Mouse (Mus musculus) embryonic facial prominence, embryonic 11.5 days (tissue): ENCODE results near the gene Ppp6r2. TPM values are rescaled to one million over a fixed set of nuclear protein-coding genes. Genes with fewer than 3 reads are reported as not detected.

Experiments
- ATAC-seq: fragments of 200-750 bp; cut with Nextera tagmentation; replicated peaks from 2 replicates; pipeline ENCODE4 v1.8.0; 2017; ENCODE audit warnings: low read depth; ENCODE audit not compliant: insufficient number of reproducible peaks, low FRiP score, low TSS enrichment
- DNase-seq: peaks from one replicate; pipeline ENCODE4 v3.0.0-alpha.2; 2015; ENCODE audit warnings: low spot score
- H3K27ac ChIP-seq: fragments of 300-500 bp; sonication (generic); replicated peaks from 2 replicates; pipeline ENCODE4 v1.5.1; 2014; ENCODE audit warnings: mild to moderate bottlenecking, low read depth, low read length, control low read depth
- H3K27me3 ChIP-seq: fragments of 300-500 bp; sonication (generic); 2 replicates; pipeline ENCODE4 v1.6.1; 2014; ENCODE audit warnings: mild to moderate bottlenecking, low read length, moderate library complexity, mixed read lengths; ENCODE audit not compliant: control insufficient read depth, insufficient read depth
- H3K36me3 ChIP-seq: fragments of 300-500 bp; sonication (generic); replicated peaks from 2 replicates; pipeline ENCODE4 v1.6.1; 2014; ENCODE audit warnings: low read depth, mild to moderate bottlenecking, low read length, moderate library complexity, mixed read lengths; ENCODE audit not compliant: control insufficient read depth, insufficient read depth
- H3K4me1 ChIP-seq: fragments of 300-500 bp; sonication (generic); 2 replicates; pipeline ENCODE4 v1.6.1; 2014; ENCODE audit warnings: low read length, mixed read lengths; ENCODE audit not compliant: control insufficient read depth, insufficient read depth
- H3K4me2 ChIP-seq: fragments of 300-500 bp; sonication (generic); 2 replicates; pipeline ENCODE4 v1.6.1; 2014; ENCODE audit warnings: low read depth, mild to moderate bottlenecking, control low read depth, low read length, moderate library complexity
- H3K4me3 ChIP-seq: fragments of 300-500 bp; sonication (generic); 2 replicates; pipeline ENCODE4 v1.5.1; 2014; ENCODE audit warnings: low read depth, low read length, control low read depth
- H3K9ac ChIP-seq: fragments of 300-500 bp; sonication (generic); replicated peaks from 2 replicates; pipeline ENCODE4 v1.6.1; 2014; ENCODE audit warnings: mild to moderate bottlenecking, control low read depth, low read length
- H3K9me3 ChIP-seq: fragments of 300-500 bp; sonication (generic); replicated peaks from 2 replicates; pipeline ENCODE4 v1.6.1; 2016; ENCODE audit warnings: mild to moderate bottlenecking, low read length, inconsistent platforms, mixed read lengths; ENCODE audit not compliant: control insufficient read depth
- WGBS: fragments of 180-500 bp; shearing (Covaris S2); extraction: QIAGEN DNeasy Blood & Tissue Kit; methylation state at CpG from one replicate; pipeline ENCODE4 v1.1.7; 2014; 5-methylcytosine and 5-hydroxymethylcytosine counted together
- polyA plus RNA-seq: library from polyadenylated mRNA; unstranded; fragments of >200 nt; fragmentation: Nextera tagmentation; extraction: Ambion mirVana; gene quantifications from 2 replicates; pipeline ENCODE4 v1.2.1, GENCODE M21; 2014

The Ppp6r2 gene
- polyA plus RNA-seq, 1 experiment from 2014 or later = 25.1 TPM

DNA sequence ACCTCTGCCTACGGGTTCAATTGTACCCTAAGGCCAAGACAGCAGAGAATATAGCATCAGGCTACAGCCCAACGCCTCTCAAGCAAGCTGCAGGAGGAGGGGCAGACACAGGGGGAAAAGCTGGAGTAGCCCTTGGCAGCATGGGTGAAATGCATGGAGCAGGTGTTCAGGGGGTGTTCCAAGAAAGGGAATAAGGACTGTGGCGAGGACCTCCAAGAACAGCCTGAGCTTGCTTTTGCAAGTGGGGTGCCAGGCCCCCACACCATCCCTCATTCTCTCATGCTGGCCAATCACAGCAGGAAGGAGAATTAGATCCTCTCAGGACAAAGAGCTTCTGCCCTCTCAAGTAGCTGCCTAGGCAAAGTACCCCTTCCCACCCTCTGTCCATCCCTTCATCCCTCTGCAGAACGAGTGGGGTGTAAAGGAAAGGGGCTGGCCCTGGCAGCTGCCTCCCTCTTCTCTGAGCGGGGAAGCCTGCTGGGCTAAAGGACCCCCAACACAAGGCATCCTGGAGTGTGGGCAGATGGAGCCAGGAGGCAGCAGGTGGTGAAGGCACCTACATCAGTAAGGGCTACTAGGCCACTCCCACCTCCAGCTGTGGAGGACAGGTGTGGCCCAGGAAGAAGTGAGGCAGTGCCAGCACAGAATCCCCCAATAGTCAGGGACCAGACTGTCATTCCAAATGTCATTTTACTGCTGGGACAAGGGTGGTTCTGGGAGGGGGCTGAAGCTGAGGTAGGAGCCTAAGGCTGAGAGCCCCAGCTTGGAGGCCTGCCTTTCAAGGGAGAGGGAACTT lies 27.0 kb upstream of the Ppp6r2 start:
- Histone ChIP-seq H3K4me3 (no peak overlapping the region), H3K27me3 (no peaks in the 10 kb centered on the region), H3K9ac (no peak overlapping the region), H3K27ac (no peak overlapping the region), H3K4me2 (no peak overlapping the region), H3K9me3 (no peaks in the 10 kb centered on the region), H3K36me3 (no peaks in the 10 kb centered on the region; the same call in 1 of the 2 replicates), H3K4me1 (no peaks in the 10 kb centered on the region)
- no peak for DNase-seq
- WGBS = 50% methylated on average over 5 of the region's 5 CpGs
- no peak for ATAC-seq

DNA sequence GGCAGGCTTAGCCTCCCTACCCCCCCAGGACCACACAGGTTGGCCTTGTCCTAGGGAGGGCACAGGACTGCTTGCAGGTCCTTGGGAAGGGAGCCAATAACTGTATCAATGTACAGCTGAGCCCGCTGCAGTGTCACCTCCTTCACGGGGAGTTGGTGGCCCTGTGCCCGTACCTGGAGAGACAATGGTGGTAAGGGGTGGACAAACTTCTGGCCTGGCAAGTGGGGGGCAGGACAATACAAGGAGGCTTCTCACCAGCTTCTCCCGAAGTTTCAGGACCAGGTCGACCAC lies 26.5 kb upstream of the Ppp6r2 start:
- Histone ChIP-seq H3K4me1 (no peaks in the 10 kb centered on the region), H3K9ac (no peak overlapping the region), H3K27me3 (no peaks in the 10 kb centered on the region), H3K4me3 (no peak overlapping the region), H3K36me3 (no peaks in the 10 kb centered on the region; the same call in 1 of the 2 replicates), H3K27ac (no peak overlapping the region), H3K9me3 (no peaks in the 10 kb centered on the region), H3K4me2 (no peak overlapping the region)
- WGBS = 86% methylated on average over 5 of the region's 5 CpGs
- DNase-seq (no peak), ATAC-seq (no peak)

DNA sequence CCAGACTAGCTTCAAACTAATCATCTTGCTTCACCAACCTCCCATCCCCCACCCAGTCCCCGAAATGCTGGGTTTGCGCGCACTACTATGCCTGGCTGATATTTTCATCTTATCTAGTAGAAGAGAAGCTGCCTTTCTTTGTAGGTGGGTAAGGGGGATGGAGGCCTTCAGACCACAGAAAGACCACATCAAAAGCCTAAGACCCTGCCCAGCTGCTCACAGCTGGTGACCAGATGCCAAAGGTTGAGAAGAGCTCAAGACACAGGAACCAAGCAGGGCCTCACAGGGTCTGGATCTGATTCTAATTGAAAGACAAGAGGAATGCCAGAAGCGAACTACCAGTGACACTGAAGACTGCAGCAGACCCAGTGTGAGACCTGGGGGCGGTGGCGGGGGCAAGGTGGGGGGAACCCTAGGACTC lies 16.1 kb upstream of the Ppp6r2 start:
- H3K27ac ChIP-seq = peak overlapping the region; percentile 97
- peak overlapping the region; percentile 76 for H3K4me3 ChIP-seq
- no peaks in the 10 kb centered on the region for H3K27me3 ChIP-seq
- H3K4me2 ChIP-seq = peak overlapping the region; percentile 70
- ATAC-seq (peak; percentile 35), DNase-seq (peak; percentile 78)
- H3K4me1 ChIP-seq = no peaks in the 10 kb centered on the region
- no peaks in the 10 kb centered on the region for H3K36me3 ChIP-seq
- H3K9me3 ChIP-seq = no peaks in the 10 kb centered on the region
- WGBS = 20% methylated on average over 6 of the region's 6 CpGs
- H3K9ac ChIP-seq = peak overlapping the region; percentile 97

DNA sequence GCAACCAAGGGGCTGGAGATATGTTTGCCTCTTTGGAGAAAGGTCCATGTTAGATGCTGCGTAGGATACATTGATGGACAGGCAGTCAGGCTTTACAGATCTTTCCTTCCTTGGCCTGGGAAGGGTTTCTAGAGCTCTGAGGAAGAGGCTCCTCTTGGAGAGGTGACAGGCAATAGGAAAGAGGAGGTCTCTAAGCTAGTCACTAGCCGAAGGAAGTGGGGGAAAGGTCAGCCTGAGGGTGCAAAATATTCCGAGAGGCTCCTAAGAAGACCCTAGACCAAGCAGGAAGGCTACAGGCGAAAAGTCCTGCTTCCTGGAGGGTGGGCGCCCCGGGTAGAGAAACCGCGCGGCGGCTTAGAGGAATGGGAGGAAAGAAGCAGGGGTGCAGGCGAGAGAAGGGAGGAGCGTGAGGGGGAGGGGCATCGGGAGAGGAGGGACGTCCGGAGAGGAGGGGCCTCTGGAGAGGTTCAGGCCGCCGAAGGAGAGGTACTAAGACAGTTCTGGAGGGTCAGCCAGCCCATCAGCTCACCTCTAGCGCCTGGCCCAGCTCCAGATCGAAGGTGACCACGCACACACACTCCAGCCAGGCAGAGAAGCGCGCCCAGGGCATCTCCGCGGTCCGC lies 15.6 kb upstream of the Ppp6r2 start:
- ATAC-seq (peak; percentile 88), DNase-seq (peak; percentile 92)
- Histone ChIP-seq H3K4me3 (peak overlapping the region; percentile 76), H3K4me1 (no peaks in the 10 kb centered on the region), H3K27ac (peak overlapping the region; percentile 97), H3K36me3 (no peaks in the 10 kb centered on the region), H3K9me3 (no peaks in the 10 kb centered on the region), H3K4me2 (peak overlapping the region; percentile 70), H3K9ac (peak overlapping the region; percentile 97), H3K27me3 (no peaks in the 10 kb centered on the region)
- WGBS = under 1% methylated on average over 25 of the region's 25 CpGs

DNA sequence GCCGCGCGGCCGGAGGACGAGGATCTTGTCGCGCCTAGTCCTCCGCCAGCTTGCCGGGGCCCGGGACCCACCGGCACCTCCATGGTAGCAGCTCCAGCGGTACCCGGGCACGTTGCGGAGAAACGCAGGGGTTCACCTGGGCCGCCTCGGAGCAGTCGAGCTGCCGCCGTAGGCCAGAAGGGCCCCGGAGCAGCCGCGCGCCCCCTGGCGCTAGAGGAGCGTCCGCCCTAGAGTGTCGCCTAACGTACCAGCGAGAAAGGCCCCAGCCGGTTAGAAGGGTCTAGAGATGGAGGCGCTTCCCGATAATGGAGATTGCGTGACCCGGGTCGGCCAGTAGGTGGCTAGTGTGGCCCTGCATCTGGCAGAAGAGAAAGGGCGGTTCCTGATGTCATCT lies 15.0 kb upstream of the Ppp6r2 start, which contains the start of gene Dennd6b:
TSS of gene Dennd6b (minus strand) at position 184 of the 394 bp plus-strand sequence.
- H3K9ac ChIP-seq = peak within 1 kb of the TSS; percentile 97
- ATAC-seq = peak; percentile 97
- DNase-seq = peak; percentile 97
- H3K9me3 ChIP-seq = no peaks in the 10 kb centered on the region
- no peaks in the 10 kb centered on the region for H3K4me1 ChIP-seq
- peak within 1 kb of the TSS; percentile 76 for H3K4me3 ChIP-seq
- H3K27me3 ChIP-seq = no peaks in the 10 kb centered on the region
- no peaks in the 10 kb centered on the region for H3K36me3 ChIP-seq
- WGBS = 0% methylated on average over 38 of the region's 38 CpGs
- peak within 1 kb of the TSS; percentile 70 for H3K4me2 ChIP-seq
- peak within 1 kb of the TSS; percentile 97 for H3K27ac ChIP-seq

DNA sequence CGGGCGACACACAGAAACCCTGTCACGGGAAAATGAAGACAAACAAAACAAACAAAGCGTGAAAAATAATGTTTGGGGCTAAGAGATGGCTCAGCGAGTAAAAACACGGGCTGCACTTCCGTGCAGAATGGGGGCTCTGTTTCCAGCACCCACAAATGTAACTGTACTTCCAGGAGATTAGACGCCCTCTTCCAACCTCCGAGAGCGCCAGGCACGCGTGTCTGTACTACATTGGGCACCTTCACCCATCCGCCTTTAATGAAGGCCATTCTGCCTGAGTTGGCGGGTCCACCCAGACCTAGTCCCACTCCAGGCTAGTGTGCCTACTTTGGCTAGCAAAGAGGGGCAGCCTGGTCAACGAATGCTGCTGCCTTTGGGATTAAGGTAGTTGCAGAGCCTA lies 14.3 kb upstream of the Ppp6r2 start:
- WGBS = 76% methylated on average over 15 of the region's 15 CpGs

DNA sequence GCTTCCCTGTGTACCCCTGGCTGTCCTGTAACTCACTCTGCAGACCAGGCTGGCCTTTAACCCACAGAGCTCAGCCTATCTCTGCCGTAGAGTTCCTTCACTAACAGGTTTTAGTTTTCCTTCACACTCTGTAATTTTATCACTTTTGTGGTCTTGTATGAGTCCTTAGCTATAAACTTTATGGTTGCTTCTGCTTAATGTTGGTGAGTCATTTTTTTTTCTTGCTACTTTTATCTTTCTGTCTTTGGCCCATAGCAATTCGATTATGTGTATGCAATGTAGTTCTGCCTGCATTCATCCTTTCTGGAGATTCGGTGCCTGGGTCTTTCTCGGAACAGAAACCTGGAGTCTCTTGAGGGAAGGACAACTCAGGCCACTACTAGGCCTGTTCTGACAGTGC lies 3.9 kb upstream of the Ppp6r2 start:
- Histone ChIP-seq H3K9me3 (no peaks in the 10 kb centered on the region), H3K36me3 (no peaks in the 10 kb centered on the region), H3K27me3 (no peaks in the 10 kb centered on the region), H3K4me1 (no peaks in the 10 kb centered on the region), H3K4me3 (no peak overlapping the region), H3K27ac (no peak overlapping the region), H3K4me2 (no peak overlapping the region), H3K9ac (no peak overlapping the region)
- ATAC-seq (no peak), DNase-seq (no peak)
- WGBS = 82% methylated on average over 4 of the region's 4 CpGs

More for the DNA sequence above, 14.3 kb upstream of the Ppp6r2 start:
- H3K9ac ChIP-seq = peak overlapping the region; percentile 97
- no peak overlapping the region for H3K27ac ChIP-seq
- peak overlapping the region; percentile 76 for H3K4me3 ChIP-seq
- H3K4me1 ChIP-seq = no peaks in the 10 kb centered on the region
- H3K27me3 ChIP-seq = no peaks in the 10 kb centered on the region
- peak overlapping the region; percentile 70 for H3K4me2 ChIP-seq
- H3K36me3 ChIP-seq = no peaks in the 10 kb centered on the region
- no peaks in the 10 kb centered on the region for H3K9me3 ChIP-seq
- ATAC-seq (no peak), DNase-seq (no peak)
